Mouse (Mus musculus) mouse embryonic stem cell (cell line): Measurements from ENCODE around the gene Efna3.

Source experiments
- in situ Hi-C, 2 experiments: fragments of 300-500 bp; cut with MboI; formaldehyde crosslinking; loops; 1 replicate in 1 of 2; 3 replicates in 1 of 2; pipeline ENCODE4 v1.14.3; 2019 to 2020; ENCODE audit warnings: low sequenced_read_pairs in 2 of 2, low pct_unique_long_range_greater_than_20kb in 1 of 2, mixed read lengths in 1 of 2; ENCODE audit not compliant: unreplicated experiment in 1 of 2

The Efna3 gene

DNA sequence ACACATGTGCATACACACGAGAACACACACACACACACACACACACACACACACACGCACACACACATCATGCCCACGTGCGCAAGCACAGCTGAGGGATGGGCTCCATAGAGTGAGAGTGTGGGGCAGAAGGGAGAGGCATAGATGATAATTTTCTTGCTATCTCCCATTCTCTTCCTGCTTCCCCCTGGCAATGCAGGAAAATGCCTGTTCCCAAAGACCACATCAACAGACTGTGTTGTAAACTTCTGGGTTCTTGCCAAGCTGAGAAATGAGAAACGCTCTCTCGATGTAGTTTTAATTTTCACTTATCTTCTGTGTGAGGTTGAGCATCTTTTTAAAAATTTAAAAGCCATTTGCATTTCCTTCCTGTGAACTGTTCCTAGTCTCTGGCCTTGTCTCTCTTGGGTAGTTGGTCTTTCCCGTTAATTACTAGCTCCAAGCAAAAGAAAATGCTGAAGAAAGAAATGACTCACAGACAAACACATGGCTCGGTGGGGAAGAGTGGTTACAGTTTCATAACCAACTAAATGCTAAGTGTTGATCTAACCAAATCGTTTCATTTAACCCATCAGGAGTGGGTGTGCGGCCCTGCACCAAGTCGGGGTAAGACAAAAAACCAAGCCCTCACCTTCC, 25.9 kb downstream of the Efna3 start:
- in situ Hi-C loops = no loop called here

DNA sequence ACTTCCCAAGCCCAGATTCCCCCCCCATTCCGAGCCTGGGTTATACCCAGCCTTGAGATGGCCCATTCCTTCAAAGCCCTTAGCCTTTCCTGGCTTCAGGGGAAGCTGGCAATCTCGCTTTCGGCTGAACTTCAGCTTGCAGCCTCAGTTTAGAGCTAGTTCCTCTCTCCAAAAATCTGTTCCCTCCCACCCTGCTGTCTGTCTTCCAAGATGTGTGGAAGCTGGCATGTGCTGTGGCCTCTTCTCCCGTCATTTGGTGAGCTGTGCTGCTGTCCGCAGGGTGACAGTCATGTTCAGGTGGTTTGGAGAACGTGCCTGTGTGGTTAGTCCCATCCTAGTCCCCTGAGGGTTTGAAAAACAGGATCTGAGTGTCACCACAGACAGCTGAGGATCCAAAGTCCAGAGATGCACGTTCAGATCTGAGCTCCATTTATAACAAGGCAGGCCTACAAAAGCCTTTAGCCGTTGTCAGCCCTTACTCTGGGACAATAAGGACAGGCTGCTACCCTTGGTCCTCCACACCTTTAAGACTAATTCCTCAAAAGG, 27.0 kb downstream of the Efna3 start:
- in situ Hi-C loops = no loop called here

DNA sequence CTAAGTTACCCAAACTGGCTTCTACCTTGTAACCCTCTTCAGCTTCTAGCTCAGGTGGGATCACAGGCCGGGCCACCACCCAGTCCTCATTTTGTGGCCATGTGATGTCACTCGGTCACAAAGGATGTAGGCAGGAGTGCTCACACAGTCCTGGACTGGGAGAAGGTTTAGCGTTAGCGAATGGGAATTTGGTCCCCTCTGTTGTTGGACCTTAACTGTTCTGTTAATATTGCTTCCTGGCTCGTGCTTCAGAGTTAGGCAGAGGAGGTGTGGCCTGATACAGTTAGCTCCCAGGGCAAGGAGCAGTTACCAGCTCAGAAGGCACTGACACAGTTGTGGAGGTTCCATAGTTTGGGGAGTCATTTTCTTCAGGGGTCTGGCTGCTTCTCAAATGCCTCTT, 28.6 kb downstream of the Efna3 start:
- in situ Hi-C loops = no loop called here

DNA sequence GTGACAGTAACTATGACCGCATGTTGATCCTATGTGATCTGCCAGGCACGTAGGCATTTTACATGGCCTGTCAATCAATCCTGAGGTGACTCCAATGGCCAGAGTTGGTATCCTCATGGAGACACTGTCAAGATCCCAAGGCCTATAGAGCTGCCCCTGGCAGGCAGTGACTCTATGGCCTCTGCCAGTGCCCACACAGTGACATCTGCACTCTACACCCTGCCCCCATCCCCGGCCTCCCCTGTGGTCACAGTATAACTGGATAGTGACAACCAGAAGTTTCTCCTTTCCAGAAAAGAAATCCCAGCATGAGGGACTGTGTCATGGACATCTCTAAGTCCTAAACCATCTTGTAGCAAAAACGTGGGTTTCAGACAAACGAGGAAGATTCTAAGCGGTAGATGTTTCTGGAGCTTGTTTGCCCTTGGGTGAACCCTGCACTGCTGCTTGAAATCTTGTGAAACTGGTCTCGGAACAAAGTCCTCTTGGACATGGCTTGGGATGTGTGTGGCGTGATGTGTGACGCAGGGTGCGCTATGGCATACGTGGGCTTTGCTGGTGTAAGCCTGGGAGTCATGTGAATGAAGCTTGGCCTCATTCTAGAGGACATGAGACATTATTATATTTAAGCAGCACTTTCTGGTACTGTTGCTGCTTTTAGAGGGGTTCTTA, 29.4 kb downstream of the Efna3 start:
- in situ Hi-C loops = no loop called here

DNA sequence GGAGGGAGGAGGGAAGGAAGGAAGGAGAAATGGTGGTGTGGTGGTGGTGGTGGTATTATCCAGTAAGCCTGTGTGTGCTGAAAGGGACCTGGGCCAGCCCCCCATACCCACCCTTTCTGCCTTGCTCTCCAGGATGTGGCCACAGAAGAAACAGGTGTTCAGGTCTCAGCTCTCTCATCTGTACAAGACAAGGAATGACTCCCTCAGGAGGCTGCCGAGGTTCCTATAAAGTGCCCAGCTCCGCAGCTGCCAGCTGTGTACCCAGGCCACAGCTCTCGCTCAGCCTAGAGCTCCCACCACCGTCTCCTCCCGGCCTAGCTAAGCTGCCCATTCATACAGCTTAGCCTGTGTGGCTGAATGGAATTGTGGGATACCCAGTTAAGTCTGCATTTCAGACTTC, 30.5 kb downstream of the Efna3 start:
- in situ Hi-C loops = no loop called here

DNA sequence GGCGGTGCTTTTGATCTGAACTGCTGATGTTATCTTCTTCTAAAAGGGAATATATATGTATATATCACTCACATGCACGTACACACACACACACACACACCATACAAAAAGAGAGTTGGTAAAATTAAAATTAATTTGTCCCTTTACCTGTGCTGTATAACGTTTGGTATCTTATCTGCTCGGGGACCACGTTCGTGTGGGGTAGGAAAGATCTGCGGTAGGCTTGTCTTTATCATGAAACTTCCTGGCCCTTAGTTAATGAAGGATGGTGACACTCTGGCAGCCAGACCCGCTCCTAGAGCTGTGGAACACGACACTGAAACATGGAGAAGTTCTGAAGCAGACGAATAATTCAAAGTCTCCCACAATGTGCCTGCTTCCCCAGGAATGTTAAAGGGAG, 30.9 kb downstream of the Efna3 start:
- in situ Hi-C loops = no loop called here

DNA sequence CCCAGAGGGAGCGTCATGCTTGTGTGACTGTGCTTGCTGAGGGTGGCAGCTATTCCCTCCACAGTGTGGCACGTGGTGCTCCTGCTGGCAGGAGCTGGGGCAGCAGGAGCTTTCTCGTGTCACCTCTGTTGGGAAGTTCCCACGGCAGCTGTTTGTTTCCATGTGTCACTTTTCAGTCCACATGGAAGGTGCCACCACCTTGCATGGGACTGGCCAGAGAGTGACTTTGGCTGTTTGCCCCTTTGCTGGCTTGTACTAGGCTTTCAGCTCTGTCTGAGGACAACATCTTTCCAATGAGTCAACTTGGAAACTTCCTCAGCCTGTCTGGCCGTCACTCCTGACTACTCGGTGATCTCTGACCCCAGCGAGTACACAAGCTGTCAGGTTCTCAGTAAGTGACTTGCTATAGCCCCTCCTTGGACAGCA, 34.2 kb downstream of the Efna3 start:
- in situ Hi-C loops = no loop called here

DNA sequence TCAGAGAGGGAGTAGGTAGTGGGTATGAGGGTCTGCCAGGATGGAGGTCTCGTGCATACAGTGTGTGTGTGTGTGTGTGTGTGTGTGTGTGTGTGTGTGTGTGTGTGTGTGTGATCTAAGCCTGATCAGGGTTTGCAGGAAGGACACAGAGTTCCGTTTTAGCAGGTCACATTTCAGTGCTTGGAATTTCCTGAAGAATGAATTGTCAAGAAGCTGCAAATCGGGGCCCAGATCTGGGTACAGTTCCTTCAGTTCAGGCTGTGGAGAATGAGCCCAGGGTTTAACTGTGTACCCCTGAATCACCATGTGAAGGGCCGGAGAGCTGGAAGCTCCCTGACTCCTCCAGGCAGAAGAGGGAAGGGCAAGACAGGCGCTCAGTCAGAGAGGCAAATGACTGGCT, 35.5 kb downstream of the Efna3 start:
- in situ Hi-C loops = no loop called here

DNA sequence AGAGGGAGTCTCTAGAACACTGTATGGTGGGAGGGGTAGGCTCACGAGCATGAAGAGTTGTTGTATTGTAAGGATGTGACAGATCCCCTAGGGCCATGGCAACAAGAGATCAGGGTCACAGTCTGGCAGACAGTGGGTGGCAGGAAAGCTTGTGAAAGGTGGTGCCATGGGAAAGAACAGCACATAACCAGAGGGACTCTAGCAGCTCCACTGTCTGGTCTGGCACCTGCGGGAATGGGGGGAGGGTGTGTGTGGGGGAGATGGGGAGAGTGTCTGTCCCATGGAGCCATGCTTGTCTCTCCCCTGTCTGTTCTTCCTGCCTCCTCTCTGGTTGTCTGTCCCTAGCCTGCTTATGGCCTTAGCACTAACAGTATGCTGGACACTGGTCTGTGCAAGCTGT, 37.2 kb downstream of the Efna3 start:
- in situ Hi-C loops = no loop called here

DNA sequence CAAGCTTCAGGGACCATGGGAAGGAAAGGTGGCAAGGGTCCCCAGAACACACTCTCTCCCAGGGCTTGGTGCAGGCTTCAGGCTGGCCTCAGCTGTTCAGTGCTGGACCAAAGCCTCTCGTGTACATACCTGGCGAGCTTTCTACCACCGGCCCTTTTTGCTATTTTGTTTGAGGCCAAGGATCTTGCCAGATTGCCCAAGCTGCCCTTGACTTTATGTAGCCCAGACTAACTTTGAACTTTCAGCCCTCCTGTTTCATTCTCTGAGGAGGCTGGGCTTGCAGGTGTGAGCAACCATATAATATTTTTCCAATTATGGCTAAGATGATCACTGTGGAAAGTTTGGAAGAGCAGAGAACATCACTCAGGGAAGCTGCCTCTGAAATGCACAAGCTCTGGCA, 38.5 kb downstream of the Efna3 start:
- in situ Hi-C loops = loop anchor here in 1 of 2 experiments (5.0 kb wide), 1 partner anchor 37 kb away; the partner anchor contains the start of genes Krtcap2 and Trim46

DNA sequence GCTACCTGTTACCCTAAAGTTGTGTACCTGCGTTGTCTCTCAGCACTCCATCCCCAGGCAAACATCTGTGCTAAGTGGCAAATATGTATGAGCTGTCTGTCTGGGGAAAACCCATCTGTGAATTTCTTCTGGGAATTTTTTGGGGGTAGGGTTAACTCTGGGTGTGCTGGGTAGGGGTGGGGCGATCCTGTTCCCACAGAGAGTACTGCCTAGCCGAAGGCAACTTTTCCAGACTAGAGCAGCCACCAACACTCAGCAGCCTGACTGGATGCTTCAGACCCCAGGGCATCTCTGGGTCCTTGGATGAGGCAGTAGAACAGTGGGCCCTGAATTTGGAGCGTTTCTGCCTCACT, 40.5 kb downstream of the Efna3 start:
- in situ Hi-C loops = loop anchor here in 1 of 2 experiments (5.0 kb wide), 1 partner anchor 35 kb away; the partner anchor contains the start of genes Krtcap2 and Trim46

DNA sequence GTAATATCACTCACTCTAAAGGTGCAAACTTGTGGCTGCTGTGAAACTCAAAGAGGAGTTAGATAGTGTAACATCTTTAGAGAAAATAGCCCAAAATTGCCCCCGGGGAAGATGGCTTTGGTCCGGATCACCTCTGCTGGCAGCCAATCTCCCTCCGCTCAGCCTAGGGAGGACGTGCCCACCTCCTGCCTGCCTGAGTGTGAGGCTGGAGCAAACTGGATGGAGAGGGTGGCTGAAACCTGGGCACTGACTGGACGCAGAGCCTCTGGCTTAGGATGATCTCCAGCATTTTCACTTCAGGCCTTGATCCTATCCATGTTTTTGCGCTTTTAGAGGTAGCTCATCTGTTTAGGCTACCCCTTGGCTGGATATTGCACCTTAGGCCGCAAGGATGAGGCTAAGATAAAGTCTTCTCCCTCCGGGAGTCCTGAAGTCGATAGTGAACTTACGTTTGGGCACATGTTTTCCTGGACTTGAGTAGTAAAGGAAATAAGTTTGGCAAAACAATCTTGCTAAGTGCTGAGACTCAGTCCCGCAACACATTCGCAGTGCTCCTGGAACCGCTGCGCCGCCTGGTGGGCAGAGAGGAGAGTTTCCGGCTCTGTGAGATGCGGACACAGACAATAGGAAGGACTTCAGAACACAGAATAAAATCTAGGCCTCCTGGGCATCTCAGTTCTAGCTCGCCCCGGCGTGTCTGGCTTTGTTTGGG, 41.0 kb downstream of the Efna3 start:
- in situ Hi-C loops = loop anchor here in 1 of 2 experiments (5.0 kb wide), 1 partner anchor 34 kb away; the partner anchor contains the start of genes Krtcap2 and Trim46

DNA sequence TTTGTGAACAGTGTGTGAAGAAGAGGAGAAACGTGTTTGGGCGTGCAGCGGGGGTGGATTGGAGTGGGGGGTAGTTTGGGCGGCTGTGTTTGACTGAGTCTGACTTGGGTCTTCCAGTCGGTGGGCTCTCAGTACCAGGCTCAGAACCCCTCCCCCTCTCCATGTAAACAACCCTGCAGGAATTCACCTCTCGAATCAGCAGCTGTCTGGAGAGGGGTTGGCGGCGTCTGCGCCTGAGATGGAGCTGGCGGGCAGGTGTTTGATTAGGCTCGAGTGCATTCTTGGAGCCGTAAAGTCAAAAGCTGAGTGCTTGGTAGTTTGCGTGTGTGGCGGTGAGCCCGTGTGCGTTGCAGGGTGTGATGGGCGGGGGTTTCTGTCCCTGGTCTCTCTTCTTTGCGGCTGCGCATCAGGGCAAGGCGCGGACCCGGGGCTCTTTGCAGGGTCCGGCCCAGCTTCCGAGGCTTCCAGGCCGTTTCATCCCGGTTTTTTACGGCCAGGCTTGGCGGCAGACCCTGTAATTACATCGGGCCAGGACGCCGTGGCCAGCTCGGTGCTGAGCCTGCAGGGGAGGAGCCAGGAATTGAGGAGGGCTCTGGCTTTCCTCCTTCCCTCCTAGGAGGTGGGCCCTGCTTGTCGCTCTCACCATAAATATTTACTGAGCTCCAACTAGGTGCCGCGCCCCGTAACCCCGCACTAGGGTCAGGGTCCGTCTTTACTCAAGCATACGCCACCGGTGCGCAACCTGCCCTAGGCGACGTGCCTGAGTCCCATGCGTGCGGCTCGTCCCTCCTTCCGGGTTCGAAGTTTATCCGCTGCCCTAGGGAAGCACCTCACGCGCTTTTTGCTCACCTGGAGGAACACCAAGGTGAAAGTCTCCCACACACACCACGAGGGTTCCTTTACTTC, 41.9 kb downstream of the Efna3 start, which contains the start of gene Efna1:
TSS of gene Efna1 (minus strand) at position 537 of the 906 bp plus-strand sequence.
- in situ Hi-C loops = loop anchor here in 1 of 2 experiments (5.0 kb wide), 1 partner anchor 34 kb away; the partner anchor contains the start of genes Krtcap2 and Trim46

DNA sequence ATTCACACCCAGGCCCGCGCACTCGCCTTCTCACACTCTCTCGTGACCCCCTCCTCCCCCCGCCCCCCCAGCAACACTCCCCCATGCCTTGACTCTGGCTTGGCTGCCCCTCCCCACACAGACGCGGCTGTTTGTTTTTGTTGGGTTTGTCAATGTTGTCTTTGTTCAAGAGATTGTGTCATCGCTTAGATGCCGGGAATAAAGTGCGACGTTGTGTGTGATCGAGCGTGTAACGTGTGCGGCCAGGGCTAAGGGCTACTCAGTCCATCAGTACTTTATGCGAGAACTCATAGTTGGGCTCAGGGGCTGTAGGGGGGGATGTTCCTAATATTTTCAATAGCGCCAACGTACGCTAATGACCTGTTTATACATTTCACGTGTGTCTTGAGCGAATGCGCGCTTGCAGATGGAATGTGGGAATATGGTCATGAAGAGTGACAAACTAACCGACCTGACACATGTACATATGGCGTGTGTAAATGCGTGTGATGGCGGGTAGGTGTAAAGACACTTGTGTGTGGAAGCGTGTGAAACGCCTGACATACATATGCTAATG, 42.6 kb downstream of the Efna3 start:
- in situ Hi-C loops = loop anchor here in 1 of 2 experiments (5.0 kb wide), 1 partner anchor 33 kb away; the partner anchor contains the start of genes Krtcap2 and Trim46

DNA sequence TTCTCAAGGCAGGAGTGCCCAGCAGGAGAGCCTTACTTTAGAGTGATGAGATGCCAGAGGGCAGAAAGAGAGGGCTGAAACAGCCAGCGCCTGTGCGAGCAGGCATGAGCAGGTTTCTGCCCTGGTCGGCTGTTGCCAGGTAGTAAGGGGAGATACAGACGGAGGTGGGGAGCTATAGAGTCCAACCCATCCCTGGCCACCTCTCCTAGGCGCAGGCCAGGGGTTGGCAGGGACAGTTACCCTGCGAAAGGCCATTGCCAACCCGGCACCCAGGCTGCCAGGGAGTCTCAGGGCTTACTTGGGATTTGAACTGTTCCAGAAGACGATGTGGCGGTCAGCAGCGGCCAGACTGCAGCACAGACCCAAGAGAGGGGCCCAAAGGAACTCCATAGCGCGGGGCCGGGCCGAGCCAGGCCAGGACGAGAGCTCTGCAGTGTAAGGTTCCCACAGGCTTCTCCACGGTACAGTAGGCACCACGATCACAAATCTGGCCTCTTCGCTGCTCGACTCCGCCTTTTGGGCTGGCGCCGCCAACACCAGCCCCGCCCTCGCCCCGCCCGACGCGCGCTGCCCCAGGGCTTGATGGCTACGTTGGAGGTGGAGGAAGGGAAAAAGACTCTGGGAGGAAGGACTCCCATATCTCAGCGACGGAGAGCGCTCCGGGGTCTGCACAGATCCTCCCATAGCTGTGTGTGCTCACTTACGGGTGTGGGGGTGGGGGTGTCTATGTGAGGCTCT, 43.4 kb downstream of the Efna3 start:
- in situ Hi-C loops = no loop called here

DNA sequence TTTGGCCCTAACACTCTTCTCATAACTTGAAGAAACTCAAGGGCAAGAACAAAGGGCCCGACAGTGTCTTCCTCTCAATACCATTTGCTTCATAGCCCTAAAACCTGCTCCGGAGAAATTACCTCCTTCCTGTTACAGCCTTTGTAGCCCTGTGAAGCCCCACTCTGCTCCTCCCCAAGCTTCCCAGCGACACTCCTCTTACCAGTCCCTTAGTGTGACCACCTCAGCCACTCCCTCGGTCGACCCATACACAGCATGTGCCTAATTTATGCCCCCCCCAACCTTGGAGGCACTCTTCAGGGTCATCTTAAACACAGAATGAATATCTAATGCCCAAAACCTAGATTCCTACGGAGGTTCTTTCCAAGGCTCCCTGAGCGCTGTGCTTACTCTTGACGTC, 44.1 kb downstream of the Efna3 start:
- in situ Hi-C loops = no loop called here

DNA sequence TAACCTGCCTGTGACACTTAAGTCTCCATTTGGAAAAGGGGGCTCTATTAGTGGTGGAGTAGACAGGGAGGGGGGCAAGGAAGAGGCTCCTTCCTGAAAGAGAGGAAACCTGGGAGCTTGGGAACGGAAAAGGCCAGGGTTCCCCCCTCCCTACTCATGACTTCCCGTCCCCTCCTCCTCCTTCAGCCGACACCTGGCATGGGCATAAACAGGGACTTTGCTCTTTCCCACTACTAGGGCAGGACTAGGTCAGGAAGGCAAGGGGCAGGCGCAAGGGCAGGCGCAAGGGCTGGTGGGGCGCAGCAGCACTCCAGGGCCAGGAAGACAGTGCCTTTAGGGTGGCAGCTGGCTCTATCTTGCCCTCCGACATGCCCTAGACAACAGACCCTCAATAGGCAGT, 44.7 kb downstream of the Efna3 start:
- in situ Hi-C loops = no loop called here
